1 mouse cellular context compared by ENCODE assay signal in genomic region chr10:80566375-80567092, GRCm38 (mm10).
TF ChIP-seq lines count a peak whose summit lies in the region.

No protein-coding gene starts in this region.

TF ChIP-seq in CH12.LX, 34 proteins besides CTCF, POLR2A, EP300 and RAD21:
- TF ChIP-seq MAZ (IDR thresholded peaks at IDR 0.05; ENCODE audit: low read depth, low read length) = peak; percentile 56; the same call in 1 of the 2 replicates
- no peak for TF ChIP-seq USF1 (IDR thresholded peaks at IDR 0.05; ENCODE audit: low read depth, low read length)
- TF ChIP-seq UBTF (IDR thresholded peaks at IDR 0.05; ENCODE audit: low read depth, low read length) = no peak
- TF ChIP-seq TBP (conservative IDR thresholded peaks at IDR 0.05; ENCODE audit: low read depth, low read length) = no peak
- TF ChIP-seq ELF1 (IDR thresholded peaks at IDR 0.05; ENCODE audit: low read depth, low read length) = peak; percentile 12; the same call in 1 of the 2 replicates
- TF ChIP-seq CHD2 (IDR thresholded peaks at IDR 0.05; ENCODE audit: low read length) = peak; percentile 83
- no peak for TF ChIP-seq IRF4 (IDR thresholded peaks at IDR 0.05; ENCODE audit: low read depth, low read length)
- no peak for TF ChIP-seq USF2 (conservative IDR thresholded peaks at IDR 0.05; ENCODE audit: low read depth, low read length)
- no peak for TF ChIP-seq E2F4 (IDR thresholded peaks at IDR 0.05; ENCODE audit: insufficient replicate concordance, low read depth, low read length)
- TF ChIP-seq TCF12 (IDR thresholded peaks at IDR 0.05; ENCODE audit: low read depth, low read length) = 0 out of 2 replicates have a peak, but pooled peaks have one; percentile 25
- no peak; the same call in 1 of the 2 replicates for TF ChIP-seq SIN3A (IDR thresholded peaks at IDR 0.05; ENCODE audit: low read length)
- TF ChIP-seq ZNF384 (IDR thresholded peaks at IDR 0.05; ENCODE audit: low read depth, low read length) = no peak
- TF ChIP-seq SMC3 (IDR thresholded peaks at IDR 0.05; ENCODE audit: low read depth, low read length) = peak; percentile 68
- peak; percentile 40; the same call in 1 of the 2 replicates for TF ChIP-seq MEF2A (IDR thresholded peaks at IDR 0.05; ENCODE audit: borderline replicate concordance, low read depth, low read length)
- no peak for TF ChIP-seq MXI1 (IDR thresholded peaks at IDR 0.05; ENCODE audit: low read depth, low read length)
- TF ChIP-seq MAX (IDR thresholded peaks at IDR 0.05; ENCODE audit: low read length) = no peak
- TF ChIP-seq BHLHE40 (IDR thresholded peaks at IDR 0.05; ENCODE audit: low read depth, low read length) = no peak
- TF ChIP-seq ZMIZ1 (IDR thresholded peaks at IDR 0.05; ENCODE audit: low read depth, low read length) = no peak; the same call in 1 of the 2 replicates
- no peak for TF ChIP-seq MYC (IDR thresholded peaks at IDR 0.05; ENCODE audit: low read depth, low read length)
- TF ChIP-seq GABPA (IDR thresholded peaks at IDR 0.05; ENCODE audit: insufficient replicate concordance, low read depth, low read length) = no peak
- no peak for TF ChIP-seq RCOR1 (conservative IDR thresholded peaks at IDR 0.05; ENCODE audit: low read depth, low read length)
- no peak for TF ChIP-seq ETS1 (conservative IDR thresholded peaks at IDR 0.05; ENCODE audit: low read depth, low read length)
- no peak for TF ChIP-seq CHD1 (IDR thresholded peaks at IDR 0.05; ENCODE audit: low read depth, low read length)
- no peak for TF ChIP-seq HCFC1 (IDR thresholded peaks at IDR 0.05; ENCODE audit: low read depth, low read length)
- TF ChIP-seq PAX5 (IDR thresholded peaks at IDR 0.05; ENCODE audit: low read length) = no peak
- TF ChIP-seq JUND (conservative IDR thresholded peaks at IDR 0.05; ENCODE audit: low read depth, low read length) = no peak
- TF ChIP-seq POLR2AphosphoS2 (IDR thresholded peaks at IDR 0.05; ENCODE audit: low read depth, low read length) = peak; percentile 85
- no peak for TF ChIP-seq JUN (IDR thresholded peaks at IDR 0.05; ENCODE audit: insufficient read depth, low read depth, low read length)
- TF ChIP-seq NELFE (IDR thresholded peaks at IDR 0.05; ENCODE audit: low read depth, low read length) = 0 out of 2 replicates have a peak, but pooled peaks have one; percentile 10
- TF ChIP-seq NRF1 (IDR thresholded peaks at IDR 0.05; ENCODE audit: low read depth, low read length) = 0 out of 2 replicates have a peak, but pooled peaks have one; percentile 46
- TF ChIP-seq ZKSCAN1 (IDR thresholded peaks at IDR 0.05; ENCODE audit: borderline replicate concordance, low read depth, low read length) = no peak
- no peak for TF ChIP-seq MAFK (IDR thresholded peaks at IDR 0.05; ENCODE audit: insufficient replicate concordance, low read length)
- TF ChIP-seq ZC3H11A (IDR thresholded peaks at IDR 0.05; ENCODE audit: low read depth, low read length) = no peak
- no peak for TF ChIP-seq KAT2A (IDR thresholded peaks at IDR 0.05; ENCODE audit: insufficient replicate concordance, low read length)
